Mouse (Mus musculus) embryonic facial prominence, embryonic 11.5 days (tissue): ENCODE measurements around the gene Tnnc1. TPM values are rescaled to one million over a fixed set of nuclear protein-coding genes. Genes with fewer than 3 reads are reported as not detected.

Source experiments
- ATAC-seq: fragments of 200-750 bp; cut with Nextera tagmentation; replicated peaks from 2 replicates; pipeline ENCODE4 v1.8.0; 2017; ENCODE audit warnings: low read depth; ENCODE audit not compliant: insufficient number of reproducible peaks, low FRiP score, low TSS enrichment
- DNase-seq: peaks from one replicate; pipeline ENCODE4 v3.0.0-alpha.2; 2015; ENCODE audit warnings: low spot score
- H3K27ac ChIP-seq: fragments of 300-500 bp; sonication (generic); replicated peaks from 2 replicates; pipeline ENCODE4 v1.5.1; 2014; ENCODE audit warnings: mild to moderate bottlenecking, low read depth, low read length, control low read depth
- H3K27me3 ChIP-seq: fragments of 300-500 bp; sonication (generic); 2 replicates; pipeline ENCODE4 v1.6.1; 2014; ENCODE audit warnings: mild to moderate bottlenecking, low read length, moderate library complexity, mixed read lengths; ENCODE audit not compliant: control insufficient read depth, insufficient read depth
- H3K36me3 ChIP-seq: fragments of 300-500 bp; sonication (generic); replicated peaks from 2 replicates; pipeline ENCODE4 v1.6.1; 2014; ENCODE audit warnings: low read depth, mild to moderate bottlenecking, low read length, moderate library complexity, mixed read lengths; ENCODE audit not compliant: control insufficient read depth, insufficient read depth
- H3K4me1 ChIP-seq: fragments of 300-500 bp; sonication (generic); 2 replicates; pipeline ENCODE4 v1.6.1; 2014; ENCODE audit warnings: low read length, mixed read lengths; ENCODE audit not compliant: control insufficient read depth, insufficient read depth
- H3K4me2 ChIP-seq: fragments of 300-500 bp; sonication (generic); 2 replicates; pipeline ENCODE4 v1.6.1; 2014; ENCODE audit warnings: low read depth, mild to moderate bottlenecking, control low read depth, low read length, moderate library complexity
- H3K4me3 ChIP-seq: fragments of 300-500 bp; sonication (generic); 2 replicates; pipeline ENCODE4 v1.5.1; 2014; ENCODE audit warnings: low read depth, low read length, control low read depth
- H3K9ac ChIP-seq: fragments of 300-500 bp; sonication (generic); replicated peaks from 2 replicates; pipeline ENCODE4 v1.6.1; 2014; ENCODE audit warnings: mild to moderate bottlenecking, control low read depth, low read length
- H3K9me3 ChIP-seq: fragments of 300-500 bp; sonication (generic); replicated peaks from 2 replicates; pipeline ENCODE4 v1.6.1; 2016; ENCODE audit warnings: mild to moderate bottlenecking, low read length, inconsistent platforms, mixed read lengths; ENCODE audit not compliant: control insufficient read depth
- WGBS: fragments of 180-500 bp; shearing (Covaris S2); extraction: QIAGEN DNeasy Blood & Tissue Kit; methylation state at CpG from one replicate; pipeline ENCODE4 v1.1.7; 2014; 5-methylcytosine and 5-hydroxymethylcytosine counted together
- polyA plus RNA-seq: library from polyadenylated mRNA; unstranded; fragments of >200 nt; fragmentation: Nextera tagmentation; extraction: Ambion mirVana; gene quantifications from 2 replicates; pipeline ENCODE4 v1.2.1, GENCODE M21; 2014

Tnnc1 gene
- polyA plus RNA-seq, 1 experiment from 2014 or later, result 25.3 TPM

GRCm38 (mm10) chr14:31166827-31167226 is 41.3 kb upstream of the Tnnc1 start:
- Histone ChIP-seq H3K27me3 (no peaks in the 10 kb centered on the region), H3K4me1 (no peaks in the 10 kb centered on the region), H3K36me3 (peaks cover 10% of the 10 kb centered on the region), H3K9ac (no peak overlapping the region), H3K4me3 (no peak overlapping the region), H3K9me3 (no peaks in the 10 kb centered on the region), H3K27ac (no peak overlapping the region), H3K4me2 (no peak overlapping the region)
- DNase-seq (no peak), ATAC-seq (no peak)
- WGBS, result 67% methylated on average over 9 of the region's 9 CpGs

GRCm38 (mm10) chr14:31168425-31168824 is 39.7 kb upstream of the Tnnc1 start, which contains the start of gene Stab1:
Stab1 (minus strand) TSS chr14:31168641.
- Histone ChIP-seq H3K27me3 (no peaks in the 10 kb centered on the region), H3K4me2 (no peak within 1 kb of the TSS), H3K4me3 (no peak within 1 kb of the TSS), H3K4me1 (no peaks in the 10 kb centered on the region), H3K9ac (no peak within 1 kb of the TSS; the same call in 1 of the 2 replicates), H3K27ac (no peak within 1 kb of the TSS), H3K36me3 (peaks cover 25% of the 10 kb centered on the region), H3K9me3 (no peaks in the 10 kb centered on the region)
- 48% methylated on average over 10 of the region's 10 CpGs for WGBS
- DNase-seq, result no peak
- ATAC-seq, result no peak

- WGBS, result 91% methylated on average over 6 of the region's 6 CpGs
- Histone ChIP-seq H3K4me1 (no peaks in the 10 kb centered on the region), H3K36me3 (peaks cover 32% of the 10 kb centered on the region), H3K4me2 (no peak overlapping the region), H3K4me3 (no peak overlapping the region), H3K27ac (no peak overlapping the region), H3K27me3 (no peaks in the 10 kb centered on the region), H3K9ac (no peak overlapping the region), H3K9me3 (no peaks in the 10 kb centered on the region)
- no peak for ATAC-seq
- no peak for DNase-seq
These were observed 38.6 kb upstream of the Tnnc1 start for GRCm38 (mm10) chr14:31169508-31169907.

GRCm38 (mm10) chr14:31170963-31171362 is 37.1 kb upstream of the Tnnc1 start:
- Histone ChIP-seq H3K36me3 (peaks cover 36% of the 10 kb centered on the region), H3K4me2 (no peak overlapping the region), H3K9me3 (no peaks in the 10 kb centered on the region), H3K4me1 (no peaks in the 10 kb centered on the region), H3K4me3 (no peak overlapping the region), H3K27ac (no peak overlapping the region), H3K9ac (no peak overlapping the region), H3K27me3 (no peaks in the 10 kb centered on the region)
- ATAC-seq, result no peak
- DNase-seq, result no peak
- 92% methylated on average over 13 of the region's 13 CpGs for WGBS

DNA sequence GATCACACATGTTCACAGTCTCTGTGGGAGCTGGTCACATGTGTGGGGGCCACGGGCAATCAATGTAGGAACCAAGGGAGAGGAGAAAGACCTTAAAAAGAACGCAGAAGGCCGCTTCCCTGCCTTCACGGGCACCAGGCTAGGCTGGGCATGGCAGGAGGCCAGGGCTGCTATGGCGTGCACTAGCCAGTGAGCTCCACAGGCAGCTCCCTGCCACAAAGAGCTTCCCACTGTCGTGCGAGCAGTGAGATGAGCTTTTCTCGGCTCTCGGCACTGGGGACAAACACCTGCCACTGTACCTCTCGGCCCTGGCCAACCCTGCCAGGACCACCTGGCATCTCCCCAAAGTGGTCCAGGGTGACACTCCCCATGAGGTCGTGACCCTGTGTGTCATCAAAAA is 36.7 kb upstream of the Tnnc1 start:
- Histone ChIP-seq H3K27me3 (no peaks in the 10 kb centered on the region), H3K27ac (no peak overlapping the region), H3K4me2 (no peak overlapping the region), H3K4me3 (no peak overlapping the region), H3K4me1 (no peaks in the 10 kb centered on the region), H3K9me3 (no peaks in the 10 kb centered on the region), H3K9ac (no peak overlapping the region), H3K36me3 (peaks cover 39% of the 10 kb centered on the region)
- DNase-seq (no peak), ATAC-seq (no peak)
- 89% methylated on average over 11 of the region's 11 CpGs for WGBS

DNA sequence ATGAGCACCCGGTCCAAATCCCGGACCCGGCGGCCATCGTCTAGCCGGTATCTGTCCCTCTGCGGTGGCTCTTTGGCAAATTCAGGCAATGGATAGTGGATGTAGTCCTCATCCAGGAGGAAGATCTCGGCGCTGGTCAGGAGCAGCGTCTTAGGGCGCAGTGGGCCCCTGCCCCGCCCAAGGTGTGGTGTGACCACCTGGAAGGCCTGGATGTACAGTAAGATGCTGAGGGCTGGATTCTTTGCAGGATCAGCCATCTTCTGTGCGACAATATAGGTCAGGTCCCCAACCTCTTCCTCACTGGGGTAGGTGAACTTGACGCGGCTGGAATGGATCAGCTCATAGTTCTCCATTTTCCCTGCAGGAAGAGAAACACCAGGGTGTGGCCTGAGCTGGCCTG is 36.3 kb upstream of the Tnnc1 start:
- H3K4me1 ChIP-seq, result no peaks in the 10 kb centered on the region
- H3K27me3 ChIP-seq, result no peaks in the 10 kb centered on the region
- WGBS, result 96% methylated on average over 15 of the region's 15 CpGs
- no peak overlapping the region for H3K4me3 ChIP-seq
- H3K4me2 ChIP-seq, result no peak overlapping the region
- DNase-seq (no peak), ATAC-seq (no peak)
- H3K36me3 ChIP-seq, result peaks cover 43% of the 10 kb centered on the region
- H3K9me3 ChIP-seq, result no peaks in the 10 kb centered on the region
- no peak overlapping the region for H3K27ac ChIP-seq
- no peak overlapping the region for H3K9ac ChIP-seq

GRCm38 (mm10) chr14:31172781-31173455 is 35.2 kb upstream of the Tnnc1 start:
- peaks cover 43% of the 10 kb centered on the region for H3K36me3 ChIP-seq
- H3K9ac ChIP-seq, result no peak overlapping the region
- no peaks in the 10 kb centered on the region for H3K9me3 ChIP-seq
- no peak for DNase-seq
- no peak overlapping the region for H3K4me2 ChIP-seq
- H3K4me3 ChIP-seq, result no peak overlapping the region
- no peaks in the 10 kb centered on the region for H3K4me1 ChIP-seq
- no peaks in the 10 kb centered on the region for H3K27me3 ChIP-seq
- ATAC-seq, result no peak
- H3K27ac ChIP-seq, result no peak overlapping the region
- 87% methylated on average over 18 of the region's 18 CpGs for WGBS

DNA sequence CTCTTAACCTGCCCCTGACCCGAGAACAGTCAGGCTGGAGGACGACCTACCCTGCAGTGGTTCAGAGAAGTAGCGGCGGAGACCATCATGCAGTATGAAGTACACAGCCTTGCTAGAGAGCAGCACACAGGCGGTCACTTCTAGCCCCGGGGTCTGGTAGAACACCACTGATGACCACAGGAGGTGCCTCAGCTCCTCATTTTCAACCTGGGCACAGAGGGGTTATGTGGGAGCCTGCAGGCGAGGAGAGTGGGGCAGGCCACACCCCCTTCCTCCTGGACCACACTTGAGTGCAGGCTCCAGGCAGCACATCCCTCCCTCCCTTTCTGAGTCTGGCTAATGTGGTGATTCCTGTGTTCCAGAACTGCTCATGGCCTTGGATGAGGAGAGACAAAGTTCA is 34.6 kb upstream of the Tnnc1 start:
- ATAC-seq (no peak), DNase-seq (no peak)
- Histone ChIP-seq H3K9ac (no peak overlapping the region), H3K4me1 (no peaks in the 10 kb centered on the region), H3K4me2 (no peak overlapping the region), H3K27me3 (no peaks in the 10 kb centered on the region), H3K36me3 (peaks cover 43% of the 10 kb centered on the region), H3K27ac (no peak overlapping the region), H3K4me3 (no peak overlapping the region), H3K9me3 (no peaks in the 10 kb centered on the region)
- 94% methylated on average over 7 of the region's 7 CpGs for WGBS
